Mouse (Mus musculus) bone marrow, adult 2 months (tissue): ENCODE data around the gene Fam118a.

Experiments used
- CTCF ChIP-seq: fragments of 200-500 bp; IDR thresholded peaks from 2 replicates; pipeline ENCODE4 v1.5.1; 2011; ENCODE audit warnings: low read length, control low read depth; ENCODE audit not compliant: control insufficient read depth, insufficient read depth
- POLR2A ChIP-seq: fragments of 200-500 bp; IDR thresholded peaks from 2 replicates; pipeline ENCODE4 v1.6.1; 2011; ENCODE audit warnings: low read depth, mild to moderate bottlenecking, control low read depth, low read length, borderline replicate concordance; ENCODE audit not compliant: control insufficient read depth

DNA sequence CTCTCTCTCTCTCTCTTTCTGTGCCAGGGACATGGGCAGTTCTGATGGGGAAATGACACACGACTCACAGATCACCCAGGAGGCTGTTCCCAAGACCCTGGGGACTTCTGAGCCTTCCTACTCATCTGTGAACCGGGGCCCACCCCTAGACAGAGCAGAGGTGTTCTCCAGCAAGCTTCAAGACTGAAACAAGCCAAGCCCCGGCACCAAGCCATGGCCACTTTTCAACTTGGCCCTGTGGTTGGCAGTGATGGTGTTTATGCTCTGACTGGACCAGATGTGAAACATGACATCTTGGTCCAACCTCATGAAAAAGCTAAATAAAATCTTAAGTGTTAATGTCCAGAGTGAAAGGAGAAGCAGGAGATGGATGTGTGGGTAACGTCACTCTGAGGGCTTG, 6.5 kb upstream of the Fam118a start:
- TF ChIP-seq CTCF: no peak
- no peak for TF ChIP-seq POLR2A
